Mouse (Mus musculus) liver, embryonic 14.5 days (tissue): ENCODE data around the gene D930020B18Rik. TPM values are rescaled to one million over a fixed set of nuclear protein-coding genes. Genes with fewer than 3 reads are reported as not detected.

Experiments
- ATAC-seq: fragments of 200-750 bp; cut with Nextera tagmentation; 2 replicates; pipeline ENCODE4 v1.8.0; 2017; ENCODE audit warnings: moderate number of reproducible peaks, mild to moderate bottlenecking, moderate library complexity; ENCODE audit not compliant: insufficient read depth
- DNase-seq, 3 experiments: peaks; one replicate each; pipeline ENCODE4 v3.0.0-alpha.2; 2012 to 2013; ENCODE audit warnings: low read depth in 3 of 3, low spot score in 3 of 3
- H3K27ac ChIP-seq: fragments of 300-500 bp; sonication (generic); 2 replicates; pipeline ENCODE4 v1.5.1; 2014; ENCODE audit warnings: moderate library complexity, mild to moderate bottlenecking, control low read depth, inconsistent platforms
- H3K27me3 ChIP-seq: fragments of 300-500 bp; sonication (generic); 2 replicates; pipeline ENCODE4 v1.6.1; 2014; ENCODE audit warnings: mild to moderate bottlenecking, low read length, moderate library complexity; ENCODE audit not compliant: control insufficient read depth, insufficient read depth
- H3K36me3 ChIP-seq: fragments of 300-500 bp; sonication (generic); replicated peaks from 2 replicates; pipeline ENCODE4 v1.6.1; 2014; ENCODE audit warnings: low read depth; ENCODE audit not compliant: control insufficient read depth, insufficient read depth
- H3K4me1 ChIP-seq, 2 experiments: fragments of 200-500 bp in 1 of 2; fragments of 300-500 bp in 1 of 2; sonication (generic) in 1 of 2; replicated peaks; 2 replicates each; pipeline ENCODE4 v1.6.1; 2012 to 2014; ENCODE audit warnings: antibody characterized with exemption in 1 of 2, inconsistent platforms in 1 of 2, low read length in 1 of 2; ENCODE audit not compliant: control insufficient read depth in 2 of 2, insufficient read depth in 2 of 2
- H3K4me2 ChIP-seq: fragments of 300-500 bp; sonication (generic); 2 replicates; pipeline ENCODE4 v1.6.1; 2014; ENCODE audit warnings: low read depth, mild to moderate bottlenecking, control low read depth, moderate library complexity
- H3K4me3 ChIP-seq, 2 experiments: fragments of 200-500 bp in 1 of 2; fragments of 300-500 bp in 1 of 2; sonication (generic) in 1 of 2; 2 replicates each; pipeline ENCODE4 v1.5.1; 2012 to 2014; ENCODE audit warnings: low read depth in 2 of 2, low read length in 2 of 2, mild to moderate bottlenecking in 2 of 2, control low read depth in 1 of 2, inconsistent platforms in 1 of 2, moderate library complexity in 1 of 2; ENCODE audit not compliant: insufficient read depth in 1 of 2
- H3K9ac ChIP-seq: fragments of 300-500 bp; sonication (generic); replicated peaks from 2 replicates; pipeline ENCODE4 v1.6.1; 2014; ENCODE audit warnings: mild to moderate bottlenecking, control low read depth, moderate library complexity
- H3K9me3 ChIP-seq: fragments of 300-500 bp; sonication (generic); 2 replicates; pipeline ENCODE4 v1.6.1; 2016; ENCODE audit warnings: low read length, mixed read lengths; ENCODE audit not compliant: control insufficient read depth
- CTCF ChIP-seq: IDR thresholded peaks from 2 replicates; pipeline ENCODE4 v1.5.1; 2016; ENCODE audit warnings: antibody characterized with exemption, low read depth, control low read depth
- EP300 ChIP-seq: IDR thresholded peaks from 2 replicates; pipeline ENCODE4 v1.6.1; 2016; ENCODE audit warnings: antibody characterized with exemption, low read depth
- WGBS: fragments of 180-500 bp; shearing (Covaris S2); extraction: QIAGEN DNeasy Blood & Tissue Kit; methylation state at CpG from one replicate; pipeline ENCODE4 v1.1.7; 2014; ENCODE audit not compliant: insufficient replicate concordance; 5-methylcytosine and 5-hydroxymethylcytosine counted together
- polyA plus RNA-seq, 2 experiments: library from polyadenylated mRNA; depleted of rRNA in 1 of 2; stranded (reverse) in 1 of 2; unstranded in 1 of 2; fragments of >200 nt; fragmentation: Nextera tagmentation in 1 of 2; extraction: Ambion mirVana in 1 of 2; gene quantifications; 2 replicates each; pipeline versions ENCODE4 v1.2.1 to v1.2.3; 2012 to 2014

D930020B18Rik gene
- polyA plus RNA-seq, 2 experiments = 0.04 TPM; not detected in 1

GRCm38 (mm10) chr10:121626186-121626882, 15.1 kb upstream of the D930020B18Rik start, which contains the start of gene Xpot:
Xpot (minus strand) TSS chr10:121626332.
- H3K4me3 ChIP-seq = peak within 1 kb of the TSS; percentile 68 to 83
- peak; percentile 100 for ATAC-seq

DNA sequence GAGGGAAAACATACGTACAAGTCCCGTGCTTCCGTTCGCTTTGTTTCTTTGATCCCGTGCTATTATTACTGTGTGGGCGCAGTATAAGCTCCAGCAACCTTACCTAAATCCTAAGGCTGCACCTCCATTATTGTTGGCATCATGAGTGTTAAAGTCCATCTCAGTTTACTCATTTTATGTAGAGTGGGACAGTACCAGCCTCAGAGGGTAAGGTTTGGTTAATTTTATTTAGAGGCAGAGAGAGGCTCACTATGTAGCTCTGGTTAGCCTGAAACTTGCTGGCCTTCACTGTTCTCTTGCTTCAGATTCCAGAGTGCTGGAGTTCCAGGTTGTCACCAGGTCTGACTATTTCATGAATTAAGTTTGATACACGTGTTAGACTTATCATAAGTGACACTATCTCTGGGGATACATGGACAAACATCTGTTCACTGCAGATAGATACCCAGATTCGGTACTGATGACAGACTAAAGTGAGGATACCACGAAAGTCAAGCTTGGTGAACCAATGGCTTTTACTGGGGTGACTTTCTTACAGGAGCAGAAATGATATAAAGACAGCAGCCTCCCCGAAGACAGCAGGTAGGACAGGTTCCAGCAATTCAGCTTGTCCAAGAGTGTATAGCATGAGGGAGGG, 14.1 kb upstream of the D930020B18Rik start:
- no peak overlapping the region for H3K27ac ChIP-seq
- no peaks in the 10 kb centered on the region for H3K9me3 ChIP-seq
- H3K36me3 ChIP-seq = peaks cover 6% of the 10 kb centered on the region; the same call in 1 of the 2 replicates
- DNase-seq (no peak), ATAC-seq (no peak)
- WGBS = 61% methylated on average over 10 of the region's 10 CpGs
- H3K9ac ChIP-seq = no peak overlapping the region
- H3K4me2 ChIP-seq = peak overlapping the region; percentile 80
- peaks cover 16 to 23% of the 10 kb centered on the region in 2 experiments for H3K4me1 ChIP-seq
- TF ChIP-seq EP300 (no peak), CTCF (no peak)
- no peaks in the 10 kb centered on the region for H3K27me3 ChIP-seq
- no peak overlapping the region; a peak in 1 of 4 replicates for H3K4me3 ChIP-seq

More at GRCm38 (mm10) chr10:121626186-121626882, 15.1 kb upstream of the D930020B18Rik start, which contains the start of gene Xpot:
- H3K27me3 ChIP-seq = no peaks in the 10 kb centered on the region
- H3K27ac ChIP-seq = peak within 1 kb of the TSS; percentile 46
- no peaks in the 10 kb centered on the region for H3K9me3 ChIP-seq
- TF ChIP-seq EP300 = no peak
- no peak; the same call in 1 of the 2 replicates for TF ChIP-seq CTCF
- WGBS = under 1% methylated on average over 69 of the region's 70 CpGs
- peaks cover 16% of the 10 kb centered on the region for H3K36me3 ChIP-seq
- peaks cover 16 to 23% of the 10 kb centered on the region in 2 experiments for H3K4me1 ChIP-seq
- peak; percentile 95 to 97 (median 96) for DNase-seq
- peak within 1 kb of the TSS; percentile 80 for H3K9ac ChIP-seq
- peak within 1 kb of the TSS; percentile 80 for H3K4me2 ChIP-seq

GRCm38 (mm10) chr10:121628561-121629040, 12.8 kb upstream of the D930020B18Rik start:
- no peak overlapping the region for H3K27ac ChIP-seq
- no peaks in the 10 kb centered on the region for H3K27me3 ChIP-seq
- no peak for TF ChIP-seq CTCF
- no peak for TF ChIP-seq EP300
- 68% methylated on average over 6 of the region's 6 CpGs for WGBS
- DNase-seq = no peak
- no peaks in the 10 kb centered on the region for H3K36me3 ChIP-seq
- peaks cover 16 to 21% of the 10 kb centered on the region in 2 experiments for H3K4me1 ChIP-seq
- no peak for ATAC-seq
- no peak overlapping the region for H3K4me3 ChIP-seq
- H3K4me2 ChIP-seq = no peak overlapping the region
- H3K9ac ChIP-seq = no peak overlapping the region
- H3K9me3 ChIP-seq = no peaks in the 10 kb centered on the region

DNA sequence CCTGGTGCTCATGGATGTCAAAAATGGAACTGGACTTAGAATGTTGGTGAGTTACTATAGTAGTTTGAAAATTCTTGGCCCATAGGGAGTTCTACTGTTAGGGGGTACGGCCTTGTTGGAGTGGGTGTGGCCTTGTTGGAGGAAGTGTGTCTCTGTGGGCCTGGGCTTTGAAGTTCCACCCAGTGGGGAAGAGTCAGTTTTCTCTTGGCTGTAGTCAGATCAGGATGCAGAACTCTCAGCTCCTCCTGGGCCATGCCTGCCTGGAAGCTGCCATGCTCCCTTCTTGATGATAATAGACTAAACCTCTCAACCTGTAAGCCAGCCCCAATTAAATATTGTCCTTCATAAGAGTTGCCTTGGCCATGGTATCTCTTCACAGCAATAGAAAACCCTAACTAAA, 7.2 kb upstream of the D930020B18Rik start:
- DNase-seq (no peak), ATAC-seq (no peak)
- H3K4me1 ChIP-seq = no peaks in the 10 kb centered on the region
- no peak overlapping the region for H3K27ac ChIP-seq
- H3K4me3 ChIP-seq = no peak overlapping the region
- no peak for TF ChIP-seq EP300
- no peak for TF ChIP-seq CTCF
- H3K9me3 ChIP-seq = no peaks in the 10 kb centered on the region
- WGBS = 13% methylated on average over 1 of the region's 1 CpGs
- H3K9ac ChIP-seq = no peak overlapping the region
- no peak overlapping the region for H3K4me2 ChIP-seq
- no peaks in the 10 kb centered on the region; the same call in 1 of the 2 replicates for H3K27me3 ChIP-seq
- no peaks in the 10 kb centered on the region for H3K36me3 ChIP-seq

DNA sequence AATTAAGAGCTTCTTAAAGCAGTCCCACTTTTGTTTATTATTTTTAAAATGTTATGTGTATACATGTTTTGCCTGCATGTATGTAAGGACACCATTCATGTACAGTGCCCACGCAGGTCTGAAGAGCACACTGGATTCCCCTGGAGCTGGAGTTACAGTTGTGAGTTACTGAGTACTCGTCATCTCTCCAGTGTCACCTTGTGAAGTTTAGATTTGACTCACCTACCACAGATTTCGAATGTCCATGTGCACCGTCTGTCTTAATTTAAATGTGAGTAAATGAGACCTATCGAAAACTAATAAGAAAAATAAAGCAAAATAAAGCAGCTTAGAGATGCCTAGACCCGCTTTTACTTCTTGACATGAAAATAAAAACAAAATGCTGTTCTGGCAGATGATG, 5.1 kb upstream of the D930020B18Rik start:
- peaks cover 0 to 4% of the 10 kb centered on the region in 2 experiments; a peak in 1 of 4 replicates for H3K4me1 ChIP-seq
- no peak overlapping the region for H3K27ac ChIP-seq
- no peak overlapping the region for H3K9ac ChIP-seq
- DNase-seq (no peak), ATAC-seq (no peak)
- no peak overlapping the region for H3K4me3 ChIP-seq
- 71% methylated on average over 6 of the region's 6 CpGs for WGBS
- H3K4me2 ChIP-seq = no peak overlapping the region
- no peaks in the 10 kb centered on the region for H3K9me3 ChIP-seq
- peaks cover 9% of the 10 kb centered on the region for H3K27me3 ChIP-seq
- TF ChIP-seq CTCF = no peak
- TF ChIP-seq EP300 = no peak
- no peaks in the 10 kb centered on the region for H3K36me3 ChIP-seq
